Mouse (Mus musculus) ES-Bruce4 (cell line): ENCODE data around the gene Foxi3.

Experiments
- CTCF ChIP-seq: IDR thresholded peaks from one replicate; pipeline ENCODE4 v1.8.1; 2011; ENCODE audit warnings: low read depth, low read length
- POLR2A ChIP-seq: IDR thresholded peaks from one replicate; pipeline ENCODE4 v1.8.1; 2011; ENCODE audit warnings: low read length; ENCODE audit not compliant: insufficient read depth

DNA sequence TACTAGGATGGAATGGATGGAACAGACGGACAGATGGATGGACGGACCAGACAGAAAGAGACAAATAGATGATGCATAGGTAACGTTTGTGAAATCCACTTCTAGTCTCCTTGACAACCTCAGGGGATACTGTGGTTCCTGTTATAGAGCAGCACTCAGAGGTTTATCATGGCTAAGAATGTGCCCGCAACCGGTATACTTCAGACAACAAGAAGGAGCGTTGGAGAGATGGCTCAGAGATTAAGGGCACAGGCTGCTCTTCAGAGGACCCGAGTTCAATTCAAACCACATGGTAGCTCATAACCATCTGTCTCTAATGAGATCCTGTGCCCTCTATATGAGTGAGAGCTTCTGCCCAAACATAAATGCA is 44.0 kb upstream of the Foxi3 start:
- TF ChIP-seq POLR2A: no peak
- no peak for TF ChIP-seq CTCF
